Mouse (Mus musculus) heart, embryonic 10.5 days (tissue): Measurements from ENCODE around the gene Lgr4. TPM values are rescaled to one million over a fixed set of nuclear protein-coding genes. Genes with fewer than 3 reads are reported as not detected.

Experiments used
- DNase-seq: peaks from one replicate; pipeline ENCODE4 v3.0.0-alpha.2; 2017; ENCODE audit warnings: low spot score
- H3K27ac ChIP-seq: fragments of 300-500 bp; sonication (generic); 2 replicates; pipeline ENCODE4 v1.5.1; 2016; ENCODE audit warnings: mild to moderate bottlenecking
- H3K27me3 ChIP-seq: fragments of 300-500 bp; sonication (generic); 2 replicates; pipeline ENCODE4 v1.6.1; 2016; ENCODE audit warnings: mild to moderate bottlenecking; ENCODE audit not compliant: poor library complexity, insufficient read depth, severe bottlenecking
- H3K36me3 ChIP-seq: fragments of 300-500 bp; sonication (generic); 2 replicates; pipeline ENCODE4 v1.6.1; 2016; ENCODE audit warnings: mild to moderate bottlenecking, moderate library complexity
- H3K4me1 ChIP-seq: fragments of 300-500 bp; sonication (generic); 2 replicates; pipeline ENCODE4 v1.6.1; 2016; ENCODE audit warnings: mild to moderate bottlenecking
- H3K4me3 ChIP-seq: fragments of 300-500 bp; sonication (generic); 2 replicates; pipeline ENCODE4 v1.5.1; 2016; ENCODE audit warnings: mild to moderate bottlenecking, moderate library complexity
- H3K9me3 ChIP-seq: fragments of 300-500 bp; sonication (generic); 2 replicates; pipeline ENCODE4 v1.6.1; 2016; ENCODE audit warnings: mild to moderate bottlenecking, moderate library complexity
- WGBS: fragments of 180-500 bp; shearing (Covaris S2); methylation state at CpG from one replicate; pipeline ENCODE4 v1.1.7; 2016; 5-methylcytosine and 5-hydroxymethylcytosine counted together
- polyA plus RNA-seq: library from polyadenylated mRNA; unstranded; fragments of >200 nt; fragmentation: Nextera tagmentation; extraction: Ambion mirVana; gene quantifications from 2 replicates; pipeline ENCODE4 v1.2.1, GENCODE M21; 2016

The Lgr4 gene
- polyA plus RNA-seq, 1 experiment from 2014 or later, result 12.7 TPM

GRCm38 (mm10) chr2:109909122-109909521, 8.3 kb upstream of the Lgr4 start:
- Histone ChIP-seq H3K27ac (no peak overlapping the region), H3K36me3 (no peaks in the 10 kb centered on the region), H3K4me1 (no peaks in the 10 kb centered on the region), H3K4me3 (no peak overlapping the region), H3K27me3 (no peaks in the 10 kb centered on the region), H3K9me3 (no peaks in the 10 kb centered on the region)
- whole genome bisulfite sequencing, result 47% methylated on average over 2 of the region's 2 CpGs
- peak; percentile 83 for DNase-seq

GRCm38 (mm10) chr2:109912216-109912615, 5.2 kb upstream of the Lgr4 start:
- Histone ChIP-seq H3K4me1 (0 out of 2 replicates have a peak, but pooled peaks cover 3% of the 10 kb centered on the region), H3K27me3 (no peaks in the 10 kb centered on the region), H3K9me3 (no peaks in the 10 kb centered on the region), H3K36me3 (no peaks in the 10 kb centered on the region), H3K27ac (no peak overlapping the region), H3K4me3 (no peak overlapping the region)
- DNase-seq, result no peak
- WGBS, result 86% methylated on average over 8 of the region's 8 CpGs

- 0 out of 2 replicates have a peak, but pooled peaks cover 3% of the 10 kb centered on the region for H3K4me1 ChIP-seq
- H3K4me3 ChIP-seq, result no peak overlapping the region
- 81% methylated on average over 12 of the region's 12 CpGs for WGBS
- H3K27ac ChIP-seq, result no peak overlapping the region
- DNase-seq, result no peak
- no peaks in the 10 kb centered on the region for H3K27me3 ChIP-seq
- H3K36me3 ChIP-seq, result no peaks in the 10 kb centered on the region
- no peaks in the 10 kb centered on the region for H3K9me3 ChIP-seq
Measured at GRCm38 (mm10) chr2:109912766-109913165, 4.7 kb upstream of the Lgr4 start.

GRCm38 (mm10) chr2:109913241-109913640, 4.2 kb upstream of the Lgr4 start:
- 51% methylated on average over 8 of the region's 8 CpGs for WGBS
- no peak overlapping the region for H3K27ac ChIP-seq
- no peaks in the 10 kb centered on the region for H3K27me3 ChIP-seq
- no peaks in the 10 kb centered on the region for H3K9me3 ChIP-seq
- no peak for DNase-seq
- H3K4me1 ChIP-seq, result 0 out of 2 replicates have a peak, but pooled peaks cover 3% of the 10 kb centered on the region
- H3K36me3 ChIP-seq, result no peaks in the 10 kb centered on the region
- no peak overlapping the region for H3K4me3 ChIP-seq

DNA sequence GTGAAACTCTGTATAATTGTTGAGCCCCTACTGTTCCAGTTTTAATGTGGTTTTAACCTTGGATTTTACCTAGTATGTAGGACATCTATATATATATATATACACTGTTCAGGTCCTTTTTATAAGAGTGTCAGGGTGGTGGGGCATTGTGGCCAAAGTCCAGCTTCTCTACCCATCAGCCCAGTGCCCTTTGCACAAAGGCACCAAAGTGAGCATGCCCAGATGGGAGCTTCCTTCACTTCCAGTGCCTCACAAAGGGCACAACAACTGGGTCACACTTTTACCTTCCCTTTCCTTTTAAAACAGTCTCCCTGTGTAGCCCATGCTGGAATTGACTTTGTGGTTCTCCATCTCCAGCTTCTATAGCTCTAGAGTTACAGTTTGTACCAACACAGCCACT, 2.8 kb upstream of the Lgr4 start:
- no peaks in the 10 kb centered on the region for H3K36me3 ChIP-seq
- H3K27me3 ChIP-seq, result no peaks in the 10 kb centered on the region
- H3K9me3 ChIP-seq, result no peaks in the 10 kb centered on the region

DNA sequence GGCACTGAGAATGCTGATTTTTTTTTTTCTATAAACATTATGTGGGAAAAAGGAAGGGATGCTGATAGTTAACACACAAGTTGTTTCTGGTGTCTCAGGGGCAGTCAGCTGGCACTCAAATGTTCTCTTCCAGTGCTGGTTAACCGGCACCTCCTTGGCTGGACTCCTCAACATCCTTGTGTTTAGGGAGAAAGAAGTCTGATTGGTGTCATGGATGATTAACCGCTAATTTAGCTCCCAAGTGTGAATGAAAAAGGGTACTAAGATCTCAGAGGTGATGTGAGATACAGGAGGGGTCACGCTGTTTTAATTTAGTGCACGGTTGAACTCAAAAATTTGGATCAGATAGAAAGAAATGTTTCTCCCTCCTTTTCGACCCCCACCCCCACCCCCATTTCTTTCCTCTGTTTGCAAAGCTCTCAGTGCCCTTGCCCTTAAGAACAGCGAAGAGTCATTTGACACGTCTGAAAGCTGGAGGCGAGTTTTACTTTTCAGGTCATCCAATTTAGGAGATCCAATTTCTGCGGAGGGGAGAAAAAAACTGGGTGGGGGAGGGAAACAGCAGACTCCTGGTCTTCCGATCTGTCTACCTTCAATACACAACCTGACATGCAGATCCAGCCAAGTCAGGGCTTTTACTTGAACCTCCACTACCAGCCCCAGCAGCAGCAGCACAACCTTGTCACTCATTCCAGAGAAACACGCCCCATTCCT, 508 bp upstream of the Lgr4 start:
- no peaks in the 10 kb centered on the region for H3K36me3 ChIP-seq
- peak overlapping the region; percentile 95 for H3K4me3 ChIP-seq
- no peaks in the 10 kb centered on the region for H3K27me3 ChIP-seq
- peak overlapping the region; percentile 99 for H3K27ac ChIP-seq
- WGBS, result 3% methylated on average over 11 of the region's 11 CpGs
- H3K9me3 ChIP-seq, result no peaks in the 10 kb centered on the region
- no peak for DNase-seq
- H3K4me1 ChIP-seq, result peaks cover 34% of the 10 kb centered on the region

More for the DNA sequence above, 2.8 kb upstream of the Lgr4 start:
- DNase-seq, result no peak
- Histone ChIP-seq H3K4me1 (peaks cover 15% of the 10 kb centered on the region; the same call in 1 of the 2 replicates), H3K27ac (no peak overlapping the region), H3K4me3 (no peak overlapping the region)

GRCm38 (mm10) chr2:109918592-109919262, 1.3 kb downstream of the Lgr4 start:
- Histone ChIP-seq H3K36me3 (no peaks in the 10 kb centered on the region), H3K4me3 (peak overlapping the region; percentile 95), H3K4me1 (peaks cover 34% of the 10 kb centered on the region), H3K27me3 (no peaks in the 10 kb centered on the region), H3K9me3 (no peaks in the 10 kb centered on the region), H3K27ac (peak overlapping the region; percentile 99)
- no peak for DNase-seq
- WGBS, result 10% methylated on average over 22 of the region's 22 CpGs

DNA sequence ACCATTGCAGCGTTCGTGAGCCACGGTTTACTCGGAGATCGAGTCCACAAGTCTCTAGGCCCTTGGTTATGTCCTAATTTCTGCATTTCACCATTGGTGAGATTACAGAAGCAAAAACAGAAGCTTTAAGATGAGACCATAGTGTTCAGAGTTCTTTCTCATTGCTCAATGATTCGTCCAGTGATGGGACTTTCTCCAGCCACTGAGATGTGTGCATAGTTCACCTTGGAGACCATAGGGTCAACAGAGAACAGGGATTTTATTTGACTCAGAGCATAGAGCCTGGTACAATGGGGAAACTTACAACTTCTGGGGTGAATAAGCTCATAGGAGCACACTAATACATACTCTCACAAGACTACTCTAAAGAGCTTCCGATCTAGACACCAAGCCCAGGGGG, 3.0 kb downstream of the Lgr4 start:
- Histone ChIP-seq H3K27ac (peak overlapping the region; percentile 75), H3K4me3 (peak overlapping the region; percentile 19), H3K27me3 (no peaks in the 10 kb centered on the region), H3K4me1 (peaks cover 34% of the 10 kb centered on the region), H3K9me3 (no peaks in the 10 kb centered on the region), H3K36me3 (peaks cover under 1% of the 10 kb centered on the region; the same call in 1 of the 2 replicates)
- DNase-seq, result no peak
- WGBS, result 80% methylated on average over 7 of the region's 7 CpGs

GRCm38 (mm10) chr2:109921298-109922035, 4.0 kb downstream of the Lgr4 start:
- peaks cover 34% of the 10 kb centered on the region for H3K4me1 ChIP-seq
- no peak for DNase-seq
- peaks cover 7% of the 10 kb centered on the region for H3K36me3 ChIP-seq
- 61% methylated on average over 8 of the region's 8 CpGs for WGBS
- H3K9me3 ChIP-seq, result no peaks in the 10 kb centered on the region
- no peak overlapping the region for H3K27ac ChIP-seq
- H3K27me3 ChIP-seq, result no peaks in the 10 kb centered on the region
- H3K4me3 ChIP-seq, result no peak overlapping the region

DNA sequence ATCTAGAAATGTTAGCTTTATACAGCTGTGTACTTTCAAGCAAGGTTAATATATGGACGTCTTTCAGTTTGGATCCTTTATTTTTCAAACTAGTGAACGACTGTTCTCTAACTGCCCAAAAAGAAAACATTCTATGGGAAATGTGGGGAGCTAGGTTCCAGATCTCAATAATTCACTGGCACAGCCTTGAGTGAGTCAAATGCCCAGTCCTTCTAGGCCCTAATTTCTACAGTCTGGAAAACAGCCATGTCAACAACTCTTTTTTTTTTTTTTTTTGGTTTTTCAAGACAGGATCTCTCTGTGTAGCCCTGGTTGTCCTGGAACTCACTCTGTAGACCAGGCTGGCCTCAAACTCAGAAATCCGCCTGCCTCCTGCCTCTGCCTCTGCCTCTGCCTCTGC, 4.9 kb downstream of the Lgr4 start:
- Histone ChIP-seq H3K4me1 (peaks cover 31% of the 10 kb centered on the region), H3K4me3 (no peak overlapping the region), H3K27ac (no peak overlapping the region), H3K27me3 (no peaks in the 10 kb centered on the region), H3K36me3 (peaks cover 11% of the 10 kb centered on the region), H3K9me3 (no peaks in the 10 kb centered on the region)
- 90% methylated on average over 3 of the region's 3 CpGs for WGBS
- DNase-seq, result no peak

GRCm38 (mm10) chr2:109923031-109923430, 5.6 kb downstream of the Lgr4 start:
- H3K4me1 ChIP-seq, result peaks cover 31% of the 10 kb centered on the region
- no peak for DNase-seq
- no peak overlapping the region for H3K27ac ChIP-seq
- H3K4me3 ChIP-seq, result no peak overlapping the region
- WGBS, result 85% methylated on average over 3 of the region's 3 CpGs
- H3K36me3 ChIP-seq, result peaks cover 11% of the 10 kb centered on the region
- no peaks in the 10 kb centered on the region for H3K9me3 ChIP-seq
- no peaks in the 10 kb centered on the region for H3K27me3 ChIP-seq

DNA sequence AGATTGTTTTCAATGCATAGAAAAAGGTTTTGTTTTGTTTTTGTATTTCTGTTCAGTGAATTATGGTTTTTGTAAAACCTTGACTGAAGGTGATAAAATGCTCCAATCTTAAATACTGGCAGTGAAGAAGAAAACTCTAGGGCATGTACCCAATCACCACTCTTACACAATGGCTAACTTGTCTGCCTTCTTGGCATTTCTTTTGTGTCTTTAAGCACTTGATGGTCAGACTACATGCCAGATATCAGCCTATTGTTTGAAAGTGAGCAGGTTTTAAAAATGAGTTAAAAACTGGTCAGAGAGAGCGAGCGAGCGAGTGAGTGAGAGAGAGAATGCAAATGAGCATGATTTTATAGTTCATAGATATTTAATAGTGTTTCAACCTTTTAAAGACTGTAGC, 6.5 kb downstream of the Lgr4 start:
- Histone ChIP-seq H3K36me3 (peaks cover 11% of the 10 kb centered on the region), H3K27ac (no peak overlapping the region), H3K27me3 (no peaks in the 10 kb centered on the region), H3K4me3 (no peak overlapping the region), H3K4me1 (peaks cover 33% of the 10 kb centered on the region), H3K9me3 (no peaks in the 10 kb centered on the region)
- WGBS, result 92% methylated on average over 3 of the region's 3 CpGs
- DNase-seq, result no peak

DNA sequence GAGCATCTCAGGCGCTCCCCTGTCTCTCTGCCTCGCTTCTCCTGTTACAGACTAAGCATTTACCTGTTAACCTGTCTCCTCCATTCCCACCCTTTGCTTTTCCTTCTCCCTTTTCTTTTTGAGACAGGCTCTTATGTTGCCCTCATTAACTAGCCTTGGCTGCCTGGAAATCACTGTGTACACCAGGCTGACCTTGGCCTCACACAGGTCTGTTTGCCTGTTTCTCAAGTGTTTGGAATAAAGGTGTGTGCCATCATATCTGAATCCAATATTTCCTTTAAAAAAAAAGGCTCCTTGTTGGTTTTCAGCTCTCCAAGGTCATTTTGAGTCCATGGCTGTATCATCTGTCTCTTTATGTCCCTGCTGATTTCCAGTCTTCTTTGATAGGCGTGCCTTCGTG, 9.5 kb downstream of the Lgr4 start:
- Histone ChIP-seq H3K9me3 (no peaks in the 10 kb centered on the region), H3K27ac (no peak overlapping the region), H3K27me3 (no peaks in the 10 kb centered on the region), H3K4me1 (peaks cover 22% of the 10 kb centered on the region), H3K36me3 (peaks cover 15% of the 10 kb centered on the region), H3K4me3 (no peak overlapping the region)
- no peak for DNase-seq
- WGBS, result 94% methylated on average over 4 of the region's 4 CpGs
